Mouse (Mus musculus) limb, embryonic 10.5 days (tissue): Measurements from ENCODE around the gene Nfkb2. TPM values are rescaled to one million over a fixed set of nuclear protein-coding genes. Genes with fewer than 3 reads are reported as not detected.

ENCODE experiments used
- DNase-seq: peaks from one replicate; pipeline ENCODE4 v3.0.0-alpha.2; 2017; ENCODE audit warnings: low spot score
- H3K27ac ChIP-seq: fragments of 300-500 bp; sonication (generic); 2 replicates; pipeline ENCODE4 v1.5.1; 2016; ENCODE audit warnings: mild to moderate bottlenecking
- H3K27me3 ChIP-seq: fragments of 300-500 bp; sonication (generic); 2 replicates; pipeline ENCODE4 v1.6.1; 2016; ENCODE audit warnings: low read depth, mild to moderate bottlenecking; ENCODE audit not compliant: poor library complexity, severe bottlenecking
- H3K36me3 ChIP-seq: fragments of 300-500 bp; sonication (generic); 2 replicates; pipeline ENCODE4 v1.6.1; 2016; ENCODE audit warnings: mild to moderate bottlenecking, moderate library complexity
- H3K4me1 ChIP-seq: fragments of 300-500 bp; sonication (generic); 2 replicates; pipeline ENCODE4 v1.6.1; 2016
- H3K4me3 ChIP-seq: fragments of 300-500 bp; sonication (generic); 2 replicates; pipeline ENCODE4 v1.5.1; 2016; ENCODE audit warnings: mild to moderate bottlenecking, moderate library complexity
- H3K9me3 ChIP-seq: fragments of 300-500 bp; sonication (generic); replicated peaks from 2 replicates; pipeline ENCODE4 v1.6.1; 2016; ENCODE audit warnings: mild to moderate bottlenecking
- WGBS: fragments of 180-500 bp; shearing (Covaris S2); methylation state at CpG from one replicate; pipeline ENCODE4 v1.1.7; 2016; 5-methylcytosine and 5-hydroxymethylcytosine counted together
- polyA plus RNA-seq: library from polyadenylated mRNA; unstranded; fragments of >200 nt; fragmentation: Nextera tagmentation; extraction: Ambion mirVana; gene quantifications from 2 replicates; pipeline ENCODE4 v1.2.1, GENCODE M21; 2016

Nfkb2 gene
- polyA plus RNA-seq, 1 experiment from 2014 or later: 5.8 TPM

GRCm38 (mm10) chr19:46321101-46321943 is 17.2 kb downstream of the Nfkb2 start:
- 29% methylated on average over 6 of the region's 6 CpGs for WGBS
- no peak for DNase-seq
- no peak overlapping the region for H3K27ac ChIP-seq

DNA sequence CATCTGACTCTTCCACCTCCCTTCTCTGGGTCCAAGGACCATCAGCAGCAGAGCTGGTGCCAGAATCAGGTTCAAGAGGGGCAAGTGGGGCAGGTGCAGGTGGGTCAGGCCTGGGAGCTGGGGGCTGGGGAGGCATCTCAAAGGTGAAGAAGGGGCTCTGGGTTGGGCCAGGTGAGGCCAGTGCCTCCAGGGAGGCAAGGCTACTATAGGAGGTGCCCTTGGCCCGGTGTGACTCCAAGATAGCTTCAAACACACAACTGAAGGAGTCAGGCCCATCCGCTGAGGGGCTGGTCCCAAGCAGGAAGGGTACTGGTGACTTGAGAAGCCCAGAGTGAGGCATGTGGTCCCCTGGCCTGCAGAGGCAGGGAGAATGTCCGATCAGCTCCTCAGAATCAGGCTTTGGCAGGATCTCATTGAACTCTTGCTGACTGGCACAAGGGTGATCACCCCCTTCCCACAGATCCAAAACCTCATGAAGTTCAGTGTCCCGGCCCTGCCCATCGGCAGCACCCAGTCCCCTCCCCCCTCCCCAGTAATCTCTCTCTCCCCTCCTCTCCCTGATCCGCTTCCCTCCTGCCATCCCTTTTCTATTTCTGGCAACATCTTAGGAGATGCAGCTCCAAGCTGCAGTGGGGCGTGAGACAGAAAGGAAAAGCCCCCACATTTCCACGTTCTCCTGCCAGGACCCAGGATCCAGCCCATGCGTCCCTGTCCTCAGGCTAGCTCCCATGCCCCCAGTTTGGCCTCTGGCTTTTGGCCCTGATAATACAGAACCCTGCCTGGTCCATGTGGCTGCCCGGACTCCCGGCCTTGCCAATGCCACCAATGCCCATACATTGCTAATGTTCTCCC is 18.2 kb downstream of the Nfkb2 start:
- no peak overlapping the region for H3K27ac ChIP-seq
- H3K4me3 ChIP-seq: no peak overlapping the region

More at GRCm38 (mm10) chr19:46321101-46321943, 17.2 kb downstream of the Nfkb2 start:
- H3K36me3 ChIP-seq: no peaks in the 10 kb centered on the region
- no peaks in the 10 kb centered on the region for H3K9me3 ChIP-seq
- peaks cover 34% of the 10 kb centered on the region for H3K4me1 ChIP-seq
- peaks cover 100% of the 10 kb centered on the region for H3K27me3 ChIP-seq
- H3K4me3 ChIP-seq: peak overlapping the region; percentile 17; the same call in 1 of the 2 replicates

GRCm38 (mm10) chr19:46322996-46323572 is 19.0 kb downstream of the Nfkb2 start:
- WGBS: 79% methylated on average over 13 of the region's 13 CpGs
- Histone ChIP-seq H3K4me3 (no peak overlapping the region), H3K9me3 (no peaks in the 10 kb centered on the region), H3K4me1 (peaks cover 41% of the 10 kb centered on the region), H3K27ac (no peak overlapping the region), H3K27me3 (peaks cover 97% of the 10 kb centered on the region), H3K36me3 (no peaks in the 10 kb centered on the region)
- DNase-seq: no peak

More for the DNA sequence above, 18.2 kb downstream of the Nfkb2 start:
- Histone ChIP-seq H3K27me3 (peaks cover 100% of the 10 kb centered on the region), H3K4me1 (peaks cover 41% of the 10 kb centered on the region), H3K9me3 (no peaks in the 10 kb centered on the region), H3K36me3 (no peaks in the 10 kb centered on the region)
- DNase-seq: no peak
- 63% methylated on average over 11 of the region's 11 CpGs for WGBS

DNA sequence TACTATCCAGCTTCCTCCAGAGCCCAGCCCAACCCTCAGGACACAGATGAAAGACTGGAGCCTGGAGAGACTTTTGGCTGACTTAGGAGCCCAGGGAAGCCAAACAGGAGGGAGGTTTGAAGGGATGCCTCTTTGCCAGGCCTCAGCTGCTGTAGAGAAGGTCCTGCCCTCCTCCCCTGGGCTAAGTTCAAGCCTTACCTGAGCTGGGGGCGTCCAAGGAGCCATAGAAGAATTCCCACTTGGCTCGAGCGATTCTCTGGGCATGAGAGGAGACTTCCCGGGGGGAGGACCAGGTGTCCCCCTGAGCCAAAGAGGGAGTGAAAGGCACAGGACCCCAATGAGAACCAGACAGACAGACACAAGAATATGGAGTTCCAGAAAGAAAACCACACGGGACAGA is 19.6 kb downstream of the Nfkb2 start:
- WGBS: 68% methylated on average over 5 of the region's 5 CpGs
- Histone ChIP-seq H3K4me1 (peaks cover 42% of the 10 kb centered on the region), H3K9me3 (no peaks in the 10 kb centered on the region), H3K36me3 (no peaks in the 10 kb centered on the region), H3K27ac (no peak overlapping the region), H3K4me3 (no peak overlapping the region), H3K27me3 (peaks cover 91% of the 10 kb centered on the region)
- DNase-seq: no peak

GRCm38 (mm10) chr19:46324366-46324765 is 20.2 kb downstream of the Nfkb2 start:
- 70% methylated on average over 11 of the region's 11 CpGs for WGBS
- Histone ChIP-seq H3K27ac (no peak overlapping the region), H3K27me3 (peaks cover 89% of the 10 kb centered on the region), H3K9me3 (no peaks in the 10 kb centered on the region), H3K4me1 (peaks cover 42% of the 10 kb centered on the region), H3K36me3 (no peaks in the 10 kb centered on the region), H3K4me3 (no peak overlapping the region)
- DNase-seq: no peak

- no peaks in the 10 kb centered on the region for H3K36me3 ChIP-seq
- H3K27ac ChIP-seq: no peak overlapping the region
- WGBS: 64% methylated on average over 5 of the region's 5 CpGs
- H3K9me3 ChIP-seq: no peaks in the 10 kb centered on the region
- H3K27me3 ChIP-seq: peaks cover 89% of the 10 kb centered on the region
- peaks cover 46% of the 10 kb centered on the region for H3K4me1 ChIP-seq
- no peak for DNase-seq
- H3K4me3 ChIP-seq: no peak overlapping the region
Observed at GRCm38 (mm10) chr19:46324918-46325317, 20.8 kb downstream of the Nfkb2 start.

GRCm38 (mm10) chr19:46326019-46326755 is 22.1 kb downstream of the Nfkb2 start:
- peaks cover 79% of the 10 kb centered on the region for H3K27me3 ChIP-seq
- no peaks in the 10 kb centered on the region for H3K9me3 ChIP-seq
- 5% methylated on average over 29 of the region's 29 CpGs for WGBS
- H3K27ac ChIP-seq: no peak overlapping the region
- H3K36me3 ChIP-seq: peaks cover 11% of the 10 kb centered on the region
- 0 out of 2 replicates have a peak overlapping the region, but pooled peaks have one; percentile 69 for H3K4me3 ChIP-seq
- peaks cover 48% of the 10 kb centered on the region for H3K4me1 ChIP-seq
- no peak for DNase-seq

- Histone ChIP-seq H3K27ac (peak within 1 kb of the TSS; percentile 83), H3K36me3 (peaks cover 17% of the 10 kb centered on the region), H3K4me3 (peak within 1 kb of the TSS; percentile 69), H3K27me3 (peaks cover 73% of the 10 kb centered on the region), H3K4me1 (peaks cover 41% of the 10 kb centered on the region), H3K9me3 (no peaks in the 10 kb centered on the region)
- DNase-seq: peak; percentile 69
- under 1% methylated on average over 35 of the region's 35 CpGs for WGBS
Observed at GRCm38 (mm10) chr19:46326756-46327305, 22.7 kb downstream of the Nfkb2 start, which contains the start of gene Psd. Gene Psd (minus strand): TSS chr19:46327156.

DNA sequence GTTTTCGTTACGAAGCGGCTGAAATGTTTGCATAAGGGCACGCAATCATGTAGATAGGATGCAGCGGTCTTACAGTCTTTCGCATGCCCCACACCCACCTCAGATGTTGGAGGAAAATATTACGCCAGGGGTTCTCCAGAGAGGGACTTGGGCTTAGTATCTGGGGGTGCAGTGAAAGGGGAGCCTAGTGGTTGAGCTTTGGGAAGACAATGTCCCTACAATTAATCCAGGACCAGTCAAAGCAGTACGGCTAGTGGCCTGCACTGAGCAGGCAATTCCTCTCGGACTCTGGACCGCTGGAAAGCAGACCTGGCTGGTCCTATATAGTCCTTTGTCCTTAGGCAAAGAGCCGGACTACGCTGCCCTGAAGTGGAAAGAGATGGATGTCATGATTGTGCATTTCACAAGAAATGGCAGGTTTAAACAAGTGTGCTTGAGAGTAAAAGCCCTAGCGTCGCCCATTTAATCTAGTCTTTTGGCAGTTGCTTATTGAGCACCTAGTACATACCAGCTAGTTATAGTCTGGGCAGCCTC is 23.5 kb downstream of the Nfkb2 start:
- Histone ChIP-seq H3K27ac (peak overlapping the region; percentile 83; the same call in 1 of the 2 replicates), H3K4me3 (peak overlapping the region; percentile 69), H3K4me1 (peaks cover 40% of the 10 kb centered on the region), H3K36me3 (peaks cover 20% of the 10 kb centered on the region), H3K27me3 (peaks cover 65% of the 10 kb centered on the region), H3K9me3 (no peaks in the 10 kb centered on the region)
- no peak for DNase-seq
- 32% methylated on average over 14 of the region's 14 CpGs for WGBS

DNA sequence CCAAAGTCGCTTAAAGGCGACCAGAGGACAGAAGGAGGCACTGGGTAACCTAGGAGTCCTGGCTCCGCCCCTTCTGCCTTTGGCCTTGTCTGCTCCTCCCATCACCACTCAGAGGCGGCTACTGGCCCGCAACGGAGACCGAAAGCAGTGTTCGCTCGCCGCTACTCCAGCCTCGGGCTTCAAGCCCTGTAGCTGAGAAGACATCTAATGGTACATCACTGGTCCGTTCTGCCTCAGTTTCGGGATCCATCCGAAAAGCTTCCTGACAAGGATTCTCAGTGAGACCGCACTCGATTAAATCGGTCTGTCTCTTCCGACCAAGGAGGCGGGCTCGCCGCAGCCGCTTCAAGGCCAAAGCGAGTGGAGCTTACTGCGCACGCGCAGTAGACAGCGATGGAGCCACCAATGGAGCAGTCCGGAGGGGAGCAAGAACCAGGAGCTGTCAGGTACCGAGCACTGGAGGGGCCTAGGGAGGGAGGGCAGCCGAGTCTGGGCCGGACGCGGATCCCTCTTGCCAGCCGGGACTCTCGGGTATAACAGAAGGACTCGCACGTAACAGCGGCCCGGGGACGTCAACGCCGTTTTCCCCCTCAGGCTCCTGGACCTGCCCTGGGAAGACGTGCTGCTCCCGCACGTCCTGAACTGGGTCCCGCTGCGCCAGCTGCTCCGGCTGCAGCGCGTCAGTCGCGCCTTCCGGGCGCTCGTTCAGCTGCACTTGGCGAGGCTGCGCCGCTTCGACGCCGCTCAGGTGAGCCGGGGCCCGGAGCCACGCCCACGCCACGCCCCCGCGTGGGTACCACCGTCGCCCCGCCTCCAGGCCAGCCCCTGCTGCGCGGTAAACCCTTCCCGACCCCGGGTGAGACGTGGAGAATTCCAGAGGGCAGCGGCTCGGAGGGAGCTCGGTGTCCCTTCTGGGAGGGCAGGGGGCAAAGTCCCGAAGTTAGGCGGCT is 24.2 kb downstream of the Nfkb2 start, which contains the start of gene Fbxl15:
Fbxl15 (plus strand) TSS at position 104 of the 950 bp plus-strand sequence.
- H3K9me3 ChIP-seq: no peaks in the 10 kb centered on the region
- H3K4me3 ChIP-seq: peak within 1 kb of the TSS; percentile 69
- peaks cover 57% of the 10 kb centered on the region for H3K27me3 ChIP-seq
- DNase-seq: peak; percentile 94
- peaks cover 20% of the 10 kb centered on the region for H3K36me3 ChIP-seq
- peaks cover 44% of the 10 kb centered on the region for H3K4me1 ChIP-seq
- H3K27ac ChIP-seq: peak within 1 kb of the TSS; percentile 83
- under 1% methylated on average over 81 of the region's 81 CpGs for WGBS
